Mouse (Mus musculus): ENCODE results near the gene Adamts13.

DNA sequence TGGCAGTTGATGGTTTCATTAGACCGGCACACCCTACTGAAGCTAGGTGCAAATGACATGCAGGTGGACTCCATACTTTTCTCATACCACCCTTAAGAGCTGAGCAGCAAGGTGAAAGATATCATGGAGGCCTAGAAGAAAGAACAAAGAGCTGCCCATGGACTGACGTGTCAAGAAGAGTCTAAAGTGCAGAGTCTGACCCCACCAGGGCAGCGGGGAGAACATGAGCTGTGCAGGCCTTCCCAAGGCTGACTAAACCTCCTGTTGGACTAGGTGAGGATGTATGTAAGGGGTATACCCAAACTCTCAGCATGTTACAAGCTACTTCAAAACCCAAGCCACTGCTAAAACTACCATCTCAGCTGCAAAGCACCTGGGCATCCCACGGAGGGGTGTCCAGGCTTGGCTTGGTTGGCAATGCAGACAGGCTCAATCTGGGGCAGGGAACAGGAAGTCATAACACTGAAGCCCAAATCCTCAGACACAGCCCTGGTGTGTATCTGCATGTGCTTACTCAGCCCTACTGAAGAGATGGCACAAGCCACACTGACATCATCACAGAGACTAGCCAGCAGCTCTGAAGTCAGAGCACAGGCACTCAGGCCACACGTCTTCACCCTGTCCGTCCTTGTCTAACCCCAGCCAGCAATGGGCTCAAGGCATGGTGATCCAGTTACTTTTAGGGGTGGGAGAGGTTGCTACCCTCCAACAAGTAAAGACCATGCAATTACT, 45.3 kb upstream of the Adamts13 start:
- no peak for TF ChIP-seq CTCF (IDR thresholded peaks at IDR 0.05; ENCODE audit: insufficient read depth, low read length)
- no peak for TF ChIP-seq POLR2A (IDR thresholded peaks at IDR 0.05; ENCODE audit: borderline replicate concordance, extremely low read depth, low read depth, low read length)
